Mouse (Mus musculus): ENCODE measurements around the gene Ripk3. TPM values are rescaled to one million over a fixed set of nuclear protein-coding genes. Genes with fewer than 3 reads are reported as not detected.

Ripk3 gene
- polyA plus RNA-seq (2016; fragmentation: Nextera tagmentation; extraction: Ambion mirVana), result 8.0 and 10.2 TPM in 2 replicates

DNA sequence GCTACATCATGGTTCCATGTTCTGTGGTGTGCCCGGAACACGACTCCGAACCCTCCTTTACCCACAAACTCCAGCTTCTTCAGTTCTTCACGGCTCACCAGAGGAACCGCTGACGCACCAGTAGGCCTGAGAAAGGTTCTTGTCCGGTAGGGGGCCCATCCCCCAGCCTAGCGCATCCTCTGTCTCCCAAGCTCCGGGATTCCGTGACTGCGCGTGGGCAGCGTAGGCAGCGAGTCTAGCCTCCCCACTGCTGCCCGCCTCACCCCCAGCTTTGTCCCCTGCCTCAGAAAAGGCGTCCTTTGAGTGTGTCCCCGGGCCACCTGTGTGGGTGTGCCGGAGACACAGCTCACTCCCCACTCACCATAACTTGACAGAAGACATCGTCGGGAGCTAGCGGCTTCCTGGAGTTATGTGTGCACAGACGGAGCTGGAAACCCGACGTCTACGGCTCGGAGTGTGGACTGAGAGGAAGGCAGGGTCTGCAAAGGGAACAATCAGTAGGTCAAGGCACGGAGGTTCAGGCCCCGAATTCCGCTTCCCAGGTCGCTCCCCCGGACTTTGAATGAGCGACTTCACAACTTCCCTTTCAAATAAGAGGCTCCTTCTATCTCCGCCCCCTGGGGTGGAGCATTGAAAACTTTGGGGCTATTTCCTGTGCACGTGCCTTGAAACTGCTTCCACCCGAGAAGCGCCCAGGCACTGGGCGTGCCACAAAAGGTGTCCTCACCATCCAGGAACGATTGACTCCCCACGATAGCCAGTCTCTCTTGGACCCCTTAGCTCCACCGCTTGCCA is at the start of gene Ripk3:
TSS of gene Ripk3 (minus strand) at position 610 of the 795 bp plus-strand sequence.
- Histone ChIP-seq H3K27me3 (ENCODE audit: poor library complexity, severe bottlenecking) (peaks cover 74% of the 10 kb centered on the region), H3K4me3 (peak within 1 kb of the TSS; percentile 47), H3K36me3 (replicated peaks) (no peaks in the 10 kb centered on the region), H3K4me1 (peaks cover 22% of the 10 kb centered on the region), H3K9me3 (no peaks in the 10 kb centered on the region), H3K27ac (no peak within 1 kb of the TSS)
- DNase-seq (ENCODE audit: extremely low spot score, low spot score), result no peak
- WGBS, result 5% methylated on average over 40 of the region's 40 CpGs

DNA sequence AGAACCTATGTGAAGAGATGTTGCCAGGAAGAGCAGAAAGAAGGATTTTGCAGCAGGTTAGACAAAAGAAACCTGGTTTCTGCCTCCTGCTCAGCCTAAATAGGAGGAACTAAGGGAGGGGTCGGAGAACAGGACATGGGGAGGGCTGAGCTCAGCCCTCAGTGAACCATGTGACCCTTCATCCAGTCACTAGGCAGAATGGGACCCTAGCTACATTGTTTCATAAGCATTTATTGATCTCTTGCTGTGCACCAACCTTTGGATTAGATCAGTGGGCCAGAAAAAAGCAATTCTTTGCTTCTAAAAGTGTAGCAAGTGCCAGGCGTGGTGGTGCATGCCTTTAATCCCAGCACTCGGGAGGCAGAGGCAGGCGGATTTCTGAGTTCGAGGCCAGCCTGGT is 49.6 kb upstream of the Ripk3 start:
- no peak for DNase-seq (ENCODE audit: extremely low spot score, low spot score)
- WGBS, result 86% methylated on average over 5 of the region's 5 CpGs
- Histone ChIP-seq H3K4me3 (no peak overlapping the region), H3K36me3 (replicated peaks) (peaks cover 8% of the 10 kb centered on the region; the same call in 1 of the 2 replicates), H3K27ac (no peak overlapping the region), H3K27me3 (ENCODE audit: poor library complexity, severe bottlenecking) (no peaks in the 10 kb centered on the region), H3K4me1 (peaks cover 38% of the 10 kb centered on the region), H3K9me3 (no peaks in the 10 kb centered on the region)

DNA sequence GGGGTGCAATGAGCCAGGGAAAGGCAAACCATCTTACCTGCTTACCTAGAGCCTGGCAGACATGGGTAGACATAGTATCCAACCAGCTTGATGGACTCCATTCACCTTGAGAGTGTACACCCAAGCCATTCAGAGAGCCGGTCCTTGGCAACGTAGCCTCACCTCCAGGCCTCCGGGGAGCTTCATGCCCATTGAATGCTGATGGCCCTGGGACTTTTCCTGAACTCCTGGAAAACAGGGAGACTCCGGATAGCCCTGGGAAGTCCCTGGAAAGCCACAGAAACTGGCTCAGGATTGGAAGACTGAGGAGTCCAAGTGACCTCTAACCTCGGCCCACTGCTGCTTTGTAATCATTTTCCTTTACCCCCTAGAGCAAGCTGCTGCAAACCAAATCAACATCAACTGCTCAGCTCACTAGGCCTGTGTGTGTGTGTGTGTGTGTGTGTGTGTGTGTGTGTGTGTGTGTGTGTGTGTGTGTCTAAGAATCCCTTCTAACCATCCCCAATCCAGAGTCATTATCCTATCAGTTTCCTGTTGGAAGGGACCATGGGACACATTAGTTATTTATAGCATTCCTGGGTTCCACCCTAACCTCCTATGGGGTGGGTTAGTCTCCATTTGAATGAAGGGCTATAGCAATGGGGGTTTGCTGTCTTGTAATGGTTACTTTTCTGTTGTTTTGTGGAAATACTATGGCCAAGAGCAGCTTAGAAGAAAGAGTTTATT is 46.3 kb upstream of the Ripk3 start:
- Histone ChIP-seq H3K27me3 (ENCODE audit: poor library complexity, severe bottlenecking) (no peaks in the 10 kb centered on the region), H3K9me3 (no peaks in the 10 kb centered on the region), H3K36me3 (replicated peaks) (peaks cover 39% of the 10 kb centered on the region), H3K4me1 (peaks cover 29% of the 10 kb centered on the region), H3K4me3 (no peak overlapping the region), H3K27ac (no peak overlapping the region)
- 78% methylated on average over 5 of the region's 5 CpGs for WGBS
- DNase-seq (ENCODE audit: extremely low spot score, low spot score), result no peak

DNA sequence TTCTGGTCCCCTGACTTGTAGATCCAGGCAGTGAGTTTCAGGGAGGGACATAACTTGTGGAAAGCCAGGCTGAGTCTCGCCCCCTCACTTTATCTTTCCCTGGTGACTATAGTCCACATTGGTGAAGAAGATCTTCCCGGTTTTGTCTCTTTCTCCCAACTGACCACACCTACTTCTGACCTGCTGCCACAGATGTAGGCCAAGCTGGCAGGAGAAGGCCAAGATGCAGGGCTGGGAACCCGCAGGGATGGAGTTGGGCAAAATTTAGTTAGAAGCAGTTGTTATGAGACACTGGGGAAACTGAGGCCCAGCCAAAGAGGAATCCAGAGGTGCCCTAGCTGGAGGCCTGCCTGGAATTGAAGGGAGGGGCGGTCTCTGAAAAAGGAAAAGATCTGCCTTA is 44.5 kb upstream of the Ripk3 start:
- Histone ChIP-seq H3K27ac (no peak overlapping the region), H3K4me3 (no peak overlapping the region), H3K9me3 (no peaks in the 10 kb centered on the region), H3K36me3 (replicated peaks) (peaks cover 58% of the 10 kb centered on the region), H3K27me3 (ENCODE audit: poor library complexity, severe bottlenecking) (peaks cover 8% of the 10 kb centered on the region), H3K4me1 (peaks cover 36% of the 10 kb centered on the region)
- WGBS, result 88% methylated on average over 4 of the region's 4 CpGs
- DNase-seq (ENCODE audit: extremely low spot score, low spot score), result no peak

DNA sequence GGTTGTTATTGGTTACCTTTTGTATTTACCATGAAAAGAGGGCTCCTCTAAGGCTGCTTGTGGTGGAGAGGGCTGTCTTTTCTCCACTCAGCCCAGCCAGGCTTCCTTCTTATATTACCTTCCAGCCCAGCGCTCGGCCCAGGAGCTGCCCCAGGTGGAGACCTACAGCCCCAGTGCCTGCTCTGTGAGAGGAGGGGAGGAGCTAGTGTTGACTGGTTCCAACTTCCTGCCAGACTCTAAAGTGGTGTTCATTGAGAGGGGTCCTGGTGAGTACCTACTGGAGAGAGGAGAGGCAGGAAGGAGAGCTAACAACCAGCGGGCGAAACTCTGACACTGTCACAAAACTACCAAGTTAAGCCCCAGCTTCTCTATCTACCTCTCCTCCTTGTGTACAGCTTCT is 41.7 kb upstream of the Ripk3 start:
- H3K27ac ChIP-seq, result no peak overlapping the region

DNA sequence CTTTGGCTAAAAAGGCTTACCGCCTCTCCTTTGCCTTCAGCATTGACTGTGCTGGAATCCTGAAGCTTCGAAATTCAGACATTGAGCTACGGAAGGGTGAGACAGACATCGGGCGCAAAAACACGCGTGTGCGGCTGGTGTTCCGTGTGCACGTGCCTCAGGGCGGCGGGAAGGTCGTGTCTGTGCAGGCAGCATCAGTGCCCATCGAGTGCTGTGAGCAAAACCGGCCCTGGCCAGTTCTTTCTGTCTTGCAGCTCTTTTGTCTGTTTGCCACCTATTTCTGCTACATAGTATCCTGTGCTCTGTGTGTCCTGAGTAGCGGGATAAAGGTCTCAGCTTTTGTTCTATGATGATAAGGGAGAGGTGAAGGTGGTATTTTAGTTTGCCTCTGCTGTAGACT is 41.2 kb upstream of the Ripk3 start:
- no peaks in the 10 kb centered on the region for H3K9me3 ChIP-seq
- WGBS, result 90% methylated on average over 16 of the region's 16 CpGs
- no peak overlapping the region for H3K27ac ChIP-seq
- no peak overlapping the region for H3K4me3 ChIP-seq
- peaks cover 37% of the 10 kb centered on the region for H3K27me3 ChIP-seq (ENCODE audit: poor library complexity, severe bottlenecking)
- peaks cover 74% of the 10 kb centered on the region for H3K36me3 ChIP-seq (replicated peaks)
- peaks cover 55% of the 10 kb centered on the region for H3K4me1 ChIP-seq
- DNase-seq (ENCODE audit: extremely low spot score, low spot score), result no peak

More for the DNA sequence above, 41.7 kb upstream of the Ripk3 start:
- Histone ChIP-seq H3K27me3 (ENCODE audit: poor library complexity, severe bottlenecking) (peaks cover 36% of the 10 kb centered on the region), H3K4me1 (peaks cover 55% of the 10 kb centered on the region), H3K4me3 (no peak overlapping the region), H3K9me3 (no peaks in the 10 kb centered on the region), H3K36me3 (replicated peaks) (peaks cover 74% of the 10 kb centered on the region)
- 86% methylated on average over 4 of the region's 4 CpGs for WGBS
- no peak for DNase-seq (ENCODE audit: extremely low spot score, low spot score)

DNA sequence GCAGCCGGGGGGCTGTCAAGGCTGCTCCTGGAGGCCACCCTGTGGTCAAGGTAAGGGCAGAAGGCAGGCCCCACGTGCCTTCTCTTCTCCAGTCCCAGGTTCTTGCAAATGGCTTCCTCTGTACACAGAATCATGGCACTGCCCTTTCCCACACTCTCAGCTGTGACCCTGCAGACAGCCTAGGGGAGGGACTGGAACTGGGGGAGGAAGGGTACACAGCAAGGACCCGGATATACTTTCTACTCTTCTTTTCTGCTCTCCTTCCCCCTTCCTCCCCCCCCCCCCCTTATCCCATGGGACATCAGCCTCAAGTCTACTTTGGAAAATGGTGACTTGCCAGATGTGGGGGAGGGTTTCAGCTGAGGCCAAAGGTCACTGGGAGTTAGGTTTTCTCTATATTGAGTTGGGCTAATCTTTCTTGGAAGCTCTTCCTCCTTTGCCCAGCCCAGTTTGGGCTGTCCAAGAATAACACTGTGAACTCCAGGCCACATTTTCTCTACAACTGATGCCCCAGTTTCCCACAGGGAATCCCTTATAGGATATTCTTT is 40.1 kb upstream of the Ripk3 start:
- DNase-seq (ENCODE audit: extremely low spot score, low spot score), result no peak
- peak overlapping the region; percentile 13; the same call in 1 of the 2 replicates for H3K4me3 ChIP-seq

DNA sequence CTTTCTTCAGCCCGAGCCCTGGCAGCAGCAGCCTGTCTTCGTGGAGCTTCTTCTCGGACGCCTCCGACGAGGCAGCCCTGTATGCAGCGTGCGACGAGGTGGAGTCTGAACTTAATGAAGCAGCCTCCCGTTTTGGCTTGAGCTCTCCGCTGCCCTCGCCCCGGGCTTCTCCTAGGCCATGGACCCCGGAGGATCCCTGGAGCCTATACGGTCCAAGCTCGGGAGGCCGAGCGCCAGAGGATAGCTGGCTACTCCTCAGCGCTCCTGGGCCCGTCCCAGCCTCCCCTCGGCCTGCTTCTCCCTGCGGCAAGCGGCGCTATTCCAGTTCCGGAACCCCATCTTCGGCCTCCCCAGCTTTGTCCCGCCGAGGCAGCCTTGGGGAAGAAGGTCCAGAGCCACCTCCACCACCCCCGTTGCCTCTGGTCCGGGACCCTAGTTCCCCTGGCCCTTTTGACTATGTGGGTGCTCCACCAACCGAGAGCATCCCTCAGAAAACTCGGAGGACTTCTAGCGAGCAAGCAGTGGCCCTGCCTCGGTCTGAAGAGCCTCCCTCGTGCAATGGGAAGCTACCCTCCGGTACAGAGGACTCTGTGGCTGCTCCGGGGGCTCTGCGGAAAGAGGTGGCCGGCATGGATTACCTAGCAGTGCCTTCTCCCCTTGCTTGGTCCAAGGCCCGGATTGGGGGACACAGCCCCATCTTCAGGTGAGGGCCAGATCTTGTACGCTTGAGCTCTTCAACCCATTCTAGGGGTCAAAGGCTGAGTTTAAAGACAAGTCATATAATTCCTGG is 38.1 kb upstream of the Ripk3 start:
- DNase-seq (ENCODE audit: extremely low spot score, low spot score), result peak; percentile 45
- Histone ChIP-seq H3K27me3 (ENCODE audit: poor library complexity, severe bottlenecking) (peaks cover 37% of the 10 kb centered on the region), H3K4me1 (peaks cover 74% of the 10 kb centered on the region), H3K36me3 (replicated peaks) (peaks cover 52% of the 10 kb centered on the region), H3K27ac (peak overlapping the region; percentile 98), H3K4me3 (peak overlapping the region; percentile 72), H3K9me3 (no peaks in the 10 kb centered on the region)
- 8% methylated on average over 41 of the region's 41 CpGs for WGBS

More for the DNA sequence above, 40.1 kb upstream of the Ripk3 start:
- Histone ChIP-seq H3K9me3 (no peaks in the 10 kb centered on the region), H3K27ac (0 out of 2 replicates have a peak overlapping the region, but pooled peaks have one; percentile 44), H3K4me1 (peaks cover 61% of the 10 kb centered on the region), H3K36me3 (replicated peaks) (peaks cover 69% of the 10 kb centered on the region), H3K27me3 (ENCODE audit: poor library complexity, severe bottlenecking) (peaks cover 37% of the 10 kb centered on the region)
- 40% methylated on average over 3 of the region's 3 CpGs for WGBS

DNA sequence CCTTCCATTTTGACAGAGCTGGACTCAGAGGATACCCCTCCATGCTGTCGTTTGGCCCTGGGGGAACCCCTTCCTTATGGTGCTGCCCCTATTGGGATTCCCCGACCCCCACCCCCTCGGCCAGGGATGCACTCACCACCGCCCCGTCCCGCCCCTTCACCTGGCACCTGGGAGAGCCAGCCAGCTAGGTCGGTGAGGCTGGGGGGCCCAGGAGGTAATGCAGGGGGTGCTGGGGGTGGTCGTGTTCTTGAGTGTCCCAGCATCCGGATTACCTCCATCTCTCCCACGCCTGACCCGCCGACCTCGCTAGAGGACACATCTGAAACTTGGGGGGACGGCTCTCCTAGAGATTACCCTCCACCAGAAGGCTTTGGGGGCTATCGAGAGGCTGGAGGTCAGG is 37.5 kb upstream of the Ripk3 start:
- Histone ChIP-seq H3K9me3 (no peaks in the 10 kb centered on the region), H3K36me3 (replicated peaks) (peaks cover 46% of the 10 kb centered on the region), H3K27me3 (ENCODE audit: poor library complexity, severe bottlenecking) (peaks cover 37% of the 10 kb centered on the region), H3K4me1 (peaks cover 74% of the 10 kb centered on the region), H3K4me3 (peak overlapping the region; percentile 72), H3K27ac (peak overlapping the region; percentile 98)
- peak; percentile 34 for DNase-seq (ENCODE audit: extremely low spot score, low spot score)
- 3% methylated on average over 15 of the region's 15 CpGs for WGBS

DNA sequence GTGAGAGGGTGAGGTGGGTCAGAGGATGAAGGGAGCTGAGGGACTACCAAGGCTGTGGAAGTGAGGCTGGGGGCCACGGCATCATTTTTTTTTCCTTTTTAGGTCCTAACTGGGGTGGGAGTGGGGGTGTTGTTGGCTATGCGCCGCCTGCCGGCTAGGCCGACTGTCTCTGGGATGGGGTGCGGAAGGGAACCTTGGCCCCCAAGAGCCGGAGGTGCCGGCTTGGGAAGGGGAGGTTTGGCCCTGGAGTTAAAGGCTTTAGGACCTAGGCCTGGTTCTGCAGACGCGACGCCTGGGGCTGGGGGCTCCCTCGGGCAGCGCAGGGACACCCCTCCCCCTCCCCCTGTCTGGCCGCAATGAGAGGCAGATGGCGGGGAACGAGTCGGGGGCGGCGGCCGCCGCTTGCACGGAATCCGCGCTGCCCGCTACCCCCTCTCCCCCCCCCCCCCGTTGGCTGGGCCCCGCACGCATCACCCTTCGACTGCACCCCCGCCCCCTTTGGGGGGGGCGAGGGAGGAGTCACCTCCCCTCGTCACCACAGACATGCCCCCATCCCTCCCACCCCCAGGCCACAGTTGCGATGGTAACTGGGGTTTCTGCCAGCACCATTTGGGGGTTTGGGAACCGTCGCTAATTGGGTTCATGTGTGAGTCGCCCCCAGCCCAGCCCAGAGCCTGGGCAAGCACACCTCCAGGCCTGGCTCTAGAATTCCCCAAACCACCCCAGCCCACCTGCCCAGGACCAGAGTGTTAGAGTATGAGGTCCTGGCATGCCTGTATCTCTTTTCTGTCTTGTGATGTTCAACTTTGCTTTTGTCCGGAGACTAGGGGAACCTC is 36.8 kb upstream of the Ripk3 start:
- Histone ChIP-seq H3K36me3 (replicated peaks) (peaks cover 39% of the 10 kb centered on the region), H3K27me3 (ENCODE audit: poor library complexity, severe bottlenecking) (peaks cover 37% of the 10 kb centered on the region), H3K4me1 (peaks cover 74% of the 10 kb centered on the region), H3K9me3 (no peaks in the 10 kb centered on the region), H3K27ac (peak overlapping the region; percentile 98), H3K4me3 (peak overlapping the region; percentile 72)
- WGBS, result under 1% methylated on average over 24 of the region's 37 CpGs
- DNase-seq (ENCODE audit: extremely low spot score, low spot score), result peak; percentile 65

DNA sequence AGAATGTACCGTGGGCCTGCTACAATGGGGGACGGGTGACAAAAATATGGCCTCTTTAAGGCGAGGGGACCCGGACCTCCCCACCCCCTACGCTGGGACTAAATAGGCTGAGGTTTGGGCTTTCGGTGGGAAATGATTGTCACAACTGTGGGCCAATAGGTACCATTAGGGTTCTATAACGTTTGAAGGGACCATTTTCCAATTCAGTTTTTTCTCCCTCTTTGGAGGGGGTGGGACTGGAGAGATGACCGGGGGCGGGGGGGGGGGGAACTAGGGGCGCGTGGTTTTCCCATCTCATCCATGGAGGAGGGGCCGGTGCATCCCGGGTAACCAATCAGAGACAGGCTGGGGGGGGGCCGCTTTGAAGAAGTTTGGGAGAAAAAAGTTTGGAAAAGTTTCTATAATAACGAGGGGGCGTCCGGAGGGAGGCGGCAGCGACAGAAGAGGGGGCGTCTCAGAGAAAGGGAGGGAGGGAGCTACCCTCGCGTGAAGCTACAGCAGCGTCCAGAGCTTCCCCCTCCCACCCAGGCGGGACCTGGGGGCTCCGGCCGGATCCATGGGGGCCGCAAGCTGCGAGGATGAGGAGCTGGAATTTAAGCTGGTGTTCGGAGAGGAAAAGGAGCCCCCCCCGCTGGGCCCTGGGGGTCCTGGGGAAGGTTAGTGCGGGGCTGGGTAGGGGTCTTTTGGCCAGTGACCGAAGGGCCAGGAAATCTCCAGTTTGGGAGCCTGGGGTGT is 36.0 kb upstream of the Ripk3 start:
- Histone ChIP-seq H3K27me3 (ENCODE audit: poor library complexity, severe bottlenecking) (peaks cover 37% of the 10 kb centered on the region), H3K36me3 (replicated peaks) (peaks cover 31% of the 10 kb centered on the region), H3K27ac (peak overlapping the region; percentile 98), H3K9me3 (no peaks in the 10 kb centered on the region), H3K4me3 (peak overlapping the region; percentile 72), H3K4me1 (peaks cover 72% of the 10 kb centered on the region)
- WGBS, result under 1% methylated on average over 32 of the region's 32 CpGs
- DNase-seq (ENCODE audit: extremely low spot score, low spot score), result no peak
